Mouse (Mus musculus): Measurements from ENCODE around the gene A530084C06Rik. TPM values are rescaled to one million over a fixed set of nuclear protein-coding genes. Genes with fewer than 3 reads are reported as not detected.
A peak's percentile ranks its signal among the peaks of the same experiment; 100 is the strongest.

Gene A530084C06Rik
- polyA plus RNA-seq (2015; fragmentation: Nextera tagmentation; extraction: Ambion mirVana), result not detected in 2 replicates

GRCm38 (mm10) chr13:31558521-31559418 is at the start of gene A530084C06Rik:
TSS of gene A530084C06Rik (minus strand) at chr13:31559333.
- peak within 1 kb of the TSS; percentile 71 for H3K4me2 ChIP-seq
- H3K27ac ChIP-seq (replicated peaks), result no peak within 1 kb of the TSS
- H3K4me1 ChIP-seq (replicated peaks), result peaks cover 4% of the 10 kb centered on the region; the same call in 1 of the 2 replicates
- peak within 1 kb of the TSS; percentile 55 for H3K4me3 ChIP-seq (replicated peaks)
- no peaks in the 10 kb centered on the region for H3K36me3 ChIP-seq (replicated peaks)
- WGBS (ENCODE audit: insufficient replicate concordance), result under 1% methylated on average over 87 of the region's 88 CpGs
- no peaks in the 10 kb centered on the region for H3K9me3 ChIP-seq (replicated peaks)
- peak; percentile 19; the same call in 1 of the 2 replicates for ATAC-seq (ENCODE audit: insufficient read depth)
- peak within 1 kb of the TSS; percentile 37 for H3K9ac ChIP-seq
- H3K27me3 ChIP-seq, result peaks cover 86% of the 10 kb centered on the region

DNA sequence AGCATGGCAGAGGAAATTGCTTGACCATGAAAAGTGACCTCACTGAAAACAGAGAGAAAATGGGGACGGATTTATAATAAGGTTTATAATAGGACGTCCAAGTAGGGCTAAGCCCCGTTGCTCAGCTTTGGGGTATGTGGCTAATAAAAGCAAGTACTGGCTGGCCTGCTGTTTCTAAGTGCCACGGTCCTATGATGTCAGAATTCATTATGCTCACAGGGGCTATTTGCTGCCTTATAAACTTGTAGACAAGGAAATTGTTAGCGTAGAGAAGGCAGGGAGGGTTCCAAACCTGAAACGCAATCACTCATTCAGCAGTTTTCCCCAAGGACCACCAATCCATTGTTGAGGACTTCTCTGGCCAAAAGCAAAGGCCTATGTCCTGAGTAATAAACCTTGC is 44.8 kb upstream of the A530084C06Rik start:
- no peak overlapping the region for H3K4me2 ChIP-seq
- no peak overlapping the region for H3K9ac ChIP-seq
- no peak overlapping the region for H3K4me3 ChIP-seq (replicated peaks)
- WGBS (ENCODE audit: insufficient replicate concordance), result 68% methylated on average over 6 of the region's 6 CpGs
- H3K27ac ChIP-seq (replicated peaks), result no peak overlapping the region
- H3K9me3 ChIP-seq (replicated peaks), result no peaks in the 10 kb centered on the region
- H3K4me1 ChIP-seq (replicated peaks), result no peaks in the 10 kb centered on the region
- H3K27me3 ChIP-seq, result no peaks in the 10 kb centered on the region
- no peaks in the 10 kb centered on the region for H3K36me3 ChIP-seq (replicated peaks)
- no peak for ATAC-seq (ENCODE audit: insufficient read depth)

- H3K27me3 ChIP-seq, result no peaks in the 10 kb centered on the region
- H3K27ac ChIP-seq (replicated peaks), result no peak overlapping the region
- no peaks in the 10 kb centered on the region for H3K9me3 ChIP-seq (replicated peaks)
- ATAC-seq (ENCODE audit: insufficient read depth), result no peak
- H3K4me1 ChIP-seq (replicated peaks), result no peaks in the 10 kb centered on the region
- H3K4me3 ChIP-seq (replicated peaks), result no peak overlapping the region
- WGBS (ENCODE audit: insufficient replicate concordance), result 64% methylated on average over 5 of the region's 5 CpGs
- no peak overlapping the region for H3K4me2 ChIP-seq
- H3K36me3 ChIP-seq (replicated peaks), result no peaks in the 10 kb centered on the region
- H3K9ac ChIP-seq, result no peak overlapping the region
Observed at GRCm38 (mm10) chr13:31599576-31599975, 40.4 kb upstream of the A530084C06Rik start.

DNA sequence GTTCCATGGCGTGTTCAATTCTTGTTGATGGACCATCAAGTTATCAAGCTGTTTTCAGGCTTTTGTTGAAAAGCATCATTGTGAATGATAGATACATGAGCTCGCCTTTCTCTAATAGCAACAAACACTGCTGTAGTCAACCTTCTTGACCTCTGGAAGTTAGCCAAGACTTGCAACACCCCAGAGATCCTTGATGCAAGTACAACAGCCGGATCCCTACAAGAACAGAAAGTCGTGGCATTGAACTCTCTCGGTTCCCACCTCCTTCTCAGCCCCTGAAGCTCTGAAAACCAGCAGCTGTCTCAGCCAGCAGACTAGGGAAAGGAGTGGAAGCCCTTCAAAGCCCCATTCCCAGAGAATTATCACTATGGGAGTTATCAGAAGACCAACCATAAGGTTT is 28.2 kb upstream of the A530084C06Rik start:
- Histone ChIP-seq H3K27ac (replicated peaks) (no peak overlapping the region), H3K27me3 (no peaks in the 10 kb centered on the region), H3K4me3 (replicated peaks) (no peak overlapping the region), H3K4me2 (no peak overlapping the region), H3K9ac (no peak overlapping the region), H3K9me3 (replicated peaks) (no peaks in the 10 kb centered on the region), H3K36me3 (replicated peaks) (no peaks in the 10 kb centered on the region), H3K4me1 (replicated peaks) (no peaks in the 10 kb centered on the region)
- no peak for ATAC-seq (ENCODE audit: insufficient read depth)
- WGBS (ENCODE audit: insufficient replicate concordance), result 56% methylated on average over 5 of the region's 5 CpGs

GRCm38 (mm10) chr13:31579866-31580265 is 20.7 kb upstream of the A530084C06Rik start:
- H3K4me2 ChIP-seq, result peak overlapping the region; percentile 25; the same call in 1 of the 2 replicates
- H3K4me1 ChIP-seq (replicated peaks), result no peaks in the 10 kb centered on the region
- H3K27me3 ChIP-seq, result no peaks in the 10 kb centered on the region; the same call in 1 of the 2 replicates
- 38% methylated on average over 9 of the region's 9 CpGs for WGBS (ENCODE audit: insufficient replicate concordance)
- no peak overlapping the region for H3K27ac ChIP-seq (replicated peaks)
- H3K36me3 ChIP-seq (replicated peaks), result no peaks in the 10 kb centered on the region
- no peak overlapping the region for H3K4me3 ChIP-seq (replicated peaks)
- H3K9me3 ChIP-seq (replicated peaks), result no peaks in the 10 kb centered on the region
- no peak overlapping the region for H3K9ac ChIP-seq
- no peak for ATAC-seq (ENCODE audit: insufficient read depth)

- Histone ChIP-seq H3K36me3 (replicated peaks) (no peaks in the 10 kb centered on the region), H3K4me3 (replicated peaks) (no peak overlapping the region), H3K4me2 (no peak overlapping the region), H3K27me3 (no peaks in the 10 kb centered on the region; the same call in 1 of the 2 replicates), H3K27ac (replicated peaks) (0 out of 2 replicates have a peak overlapping the region, but pooled peaks have one; percentile 9), H3K9me3 (replicated peaks) (no peaks in the 10 kb centered on the region), H3K4me1 (replicated peaks) (no peaks in the 10 kb centered on the region), H3K9ac (no peak overlapping the region)
- WGBS (ENCODE audit: insufficient replicate concordance), result 45% methylated on average over 10 of the region's 10 CpGs
- ATAC-seq (ENCODE audit: insufficient read depth), result peak; percentile 70
Observed at GRCm38 (mm10) chr13:31578389-31578788, 19.3 kb upstream of the A530084C06Rik start.

DNA sequence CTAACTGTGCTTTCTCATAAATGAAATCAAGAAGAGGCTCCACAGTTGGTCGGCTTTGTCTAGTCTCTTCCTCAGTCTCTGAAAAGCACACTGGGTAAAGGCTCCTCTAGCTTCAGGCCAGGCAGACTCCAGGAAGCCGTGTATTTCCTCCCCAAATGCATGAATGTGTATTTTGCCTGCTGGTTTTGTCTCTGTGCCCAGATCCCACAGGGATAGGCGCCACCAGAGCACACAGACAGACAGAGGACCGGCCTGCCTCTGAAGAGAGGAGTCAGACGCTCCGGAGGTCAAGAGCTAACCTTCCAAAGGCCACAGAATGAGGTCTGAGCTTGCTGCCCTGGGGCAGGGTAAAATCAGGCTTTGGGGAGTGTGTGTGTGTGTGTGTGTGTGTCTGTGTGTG is 18.4 kb upstream of the A530084C06Rik start:
- WGBS (ENCODE audit: insufficient replicate concordance), result 32% methylated on average over 6 of the region's 6 CpGs
- Histone ChIP-seq H3K4me2 (no peak overlapping the region), H3K9ac (no peak overlapping the region), H3K4me3 (replicated peaks) (no peak overlapping the region), H3K36me3 (replicated peaks) (no peaks in the 10 kb centered on the region), H3K27ac (replicated peaks) (no peak overlapping the region), H3K27me3 (no peaks in the 10 kb centered on the region; the same call in 1 of the 2 replicates), H3K4me1 (replicated peaks) (no peaks in the 10 kb centered on the region), H3K9me3 (replicated peaks) (no peaks in the 10 kb centered on the region)
- ATAC-seq (ENCODE audit: insufficient read depth), result no peak

DNA sequence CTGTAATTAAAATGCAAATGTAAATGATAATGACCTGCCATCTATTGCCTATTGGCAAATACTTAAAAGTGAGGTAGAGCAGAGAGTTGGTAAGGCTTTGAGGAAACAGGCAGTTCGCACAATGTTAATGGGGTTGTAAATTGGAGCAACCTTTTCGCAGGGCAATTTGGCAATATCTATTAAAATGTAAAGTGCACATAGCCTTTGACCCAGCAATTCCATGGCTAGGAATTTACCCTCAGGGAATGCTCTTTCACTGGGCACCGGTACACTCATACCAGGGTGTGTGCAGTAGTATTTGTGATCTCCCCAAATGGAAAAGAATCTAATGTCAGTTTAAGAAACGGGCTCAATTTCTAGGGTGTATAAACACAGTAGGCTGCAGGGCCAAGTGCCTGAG is 17.6 kb upstream of the A530084C06Rik start:
- Histone ChIP-seq H3K9ac (no peak overlapping the region), H3K27me3 (no peaks in the 10 kb centered on the region; the same call in 1 of the 2 replicates), H3K4me1 (replicated peaks) (no peaks in the 10 kb centered on the region), H3K4me2 (no peak overlapping the region), H3K27ac (replicated peaks) (no peak overlapping the region), H3K4me3 (replicated peaks) (no peak overlapping the region), H3K9me3 (replicated peaks) (no peaks in the 10 kb centered on the region), H3K36me3 (replicated peaks) (no peaks in the 10 kb centered on the region)
- no peak for ATAC-seq (ENCODE audit: insufficient read depth)
- 57% methylated on average over 4 of the region's 4 CpGs for WGBS (ENCODE audit: insufficient replicate concordance)

DNA sequence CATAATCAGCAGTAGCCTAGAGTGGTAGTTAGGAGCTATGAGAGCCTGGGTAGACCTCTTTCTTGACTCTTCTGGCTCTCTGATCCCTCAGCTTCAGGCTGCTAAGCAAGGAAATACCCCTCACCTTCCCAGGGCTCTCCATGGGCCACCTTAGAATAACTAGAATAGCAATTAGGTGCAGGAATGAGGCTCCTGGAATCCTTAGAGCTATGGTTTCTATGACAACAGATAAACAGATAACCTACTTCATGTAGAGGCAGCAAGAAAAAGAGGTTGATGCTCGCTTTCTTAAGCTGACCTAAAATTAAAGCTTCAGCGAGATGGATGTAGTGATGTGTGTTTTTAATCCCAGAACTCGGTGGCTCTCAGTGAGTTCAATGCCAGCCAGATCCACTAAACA is 15.5 kb upstream of the A530084C06Rik start:
- Histone ChIP-seq H3K4me1 (replicated peaks) (no peaks in the 10 kb centered on the region), H3K9ac (no peak overlapping the region), H3K4me2 (no peak overlapping the region), H3K9me3 (replicated peaks) (no peaks in the 10 kb centered on the region), H3K36me3 (replicated peaks) (no peaks in the 10 kb centered on the region), H3K4me3 (replicated peaks) (no peak overlapping the region), H3K27ac (replicated peaks) (no peak overlapping the region), H3K27me3 (no peaks in the 10 kb centered on the region; the same call in 1 of the 2 replicates)
- 45% methylated on average over 3 of the region's 3 CpGs for WGBS (ENCODE audit: insufficient replicate concordance)
- no peak for ATAC-seq (ENCODE audit: insufficient read depth)

DNA sequence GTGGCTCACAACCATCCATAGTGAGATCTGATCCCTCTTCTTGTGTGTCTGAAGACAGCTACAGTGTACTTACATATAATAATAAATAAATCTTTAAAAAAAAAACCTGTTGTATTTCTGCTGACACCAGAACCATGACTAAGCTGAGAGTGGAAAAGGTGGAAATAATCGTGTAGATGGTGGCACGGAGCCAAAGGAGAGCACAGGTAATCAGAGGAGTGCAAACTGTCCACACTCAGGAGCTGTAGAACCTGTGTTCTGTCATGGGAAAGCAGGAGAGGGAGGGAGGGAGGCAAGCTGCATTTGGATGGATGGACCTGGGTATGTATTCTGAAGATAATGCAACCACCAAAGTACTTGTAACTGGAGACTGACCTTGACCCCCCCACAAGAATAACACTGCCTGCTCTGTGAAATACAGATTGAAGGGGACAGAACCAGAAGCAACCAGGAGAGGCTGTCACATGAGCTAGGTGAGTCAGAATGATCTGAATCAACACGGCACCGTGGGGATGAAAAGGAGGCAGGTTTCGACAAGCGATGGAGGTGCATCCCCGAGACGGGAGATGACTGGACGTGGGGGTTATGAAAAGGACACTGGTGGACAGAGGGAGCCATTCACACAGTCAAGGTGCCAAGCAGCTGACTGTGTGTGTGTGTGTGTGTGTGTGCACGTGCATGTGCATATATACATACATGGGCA is 13.8 kb upstream of the A530084C06Rik start:
- H3K36me3 ChIP-seq (replicated peaks), result no peaks in the 10 kb centered on the region
- H3K9me3 ChIP-seq (replicated peaks), result no peaks in the 10 kb centered on the region
- H3K27me3 ChIP-seq, result no peaks in the 10 kb centered on the region; the same call in 1 of the 2 replicates
- ATAC-seq (ENCODE audit: insufficient read depth), result no peak
- no peak overlapping the region for H3K27ac ChIP-seq (replicated peaks)
- H3K4me1 ChIP-seq (replicated peaks), result no peaks in the 10 kb centered on the region
- no peak overlapping the region for H3K4me3 ChIP-seq (replicated peaks)
- 75% methylated on average over 10 of the region's 10 CpGs for whole genome bisulfite sequencing (ENCODE audit: insufficient replicate concordance)
- no peak overlapping the region for H3K4me2 ChIP-seq
- H3K9ac ChIP-seq, result no peak overlapping the region

DNA sequence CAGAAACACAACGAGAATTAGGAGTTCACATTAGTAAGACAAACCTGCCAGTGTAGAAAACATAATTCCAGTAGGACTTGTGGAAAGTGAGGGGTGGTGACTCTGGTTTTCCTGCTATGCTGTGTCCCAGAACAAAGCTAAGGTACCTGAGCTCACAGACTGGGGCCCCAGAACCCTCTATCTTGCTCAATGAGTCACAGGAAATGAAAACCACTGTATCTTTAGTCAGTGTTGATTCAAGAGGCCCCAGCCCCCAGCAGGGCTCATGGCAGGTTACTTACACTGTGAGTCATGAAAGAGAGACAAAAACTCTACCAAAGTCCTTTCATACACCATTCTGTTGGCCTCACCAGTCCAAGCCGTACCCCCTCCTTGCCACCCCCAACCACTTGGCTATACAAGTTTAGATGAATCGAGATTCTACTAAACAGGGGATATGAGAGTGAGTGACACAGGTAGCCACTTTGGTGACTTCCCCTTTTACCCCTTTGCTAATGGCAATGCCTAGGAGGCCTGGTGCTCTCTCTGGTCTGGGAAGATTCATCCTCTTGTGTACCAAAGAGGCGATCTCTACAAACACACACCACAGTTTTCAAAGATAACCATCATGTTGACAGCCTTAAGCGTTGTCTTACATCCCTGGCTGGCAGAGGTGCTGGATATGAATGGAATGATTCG is 8.6 kb upstream of the A530084C06Rik start:
- Histone ChIP-seq H3K27ac (replicated peaks) (no peak overlapping the region), H3K4me2 (no peak overlapping the region)
- no peak for ATAC-seq (ENCODE audit: insufficient read depth)

More for the DNA sequence above, 8.6 kb upstream of the A530084C06Rik start:
- WGBS (ENCODE audit: insufficient replicate concordance), result 56% methylated on average over 6 of the region's 6 CpGs
- Histone ChIP-seq H3K4me3 (replicated peaks) (no peak overlapping the region), H3K9me3 (replicated peaks) (no peaks in the 10 kb centered on the region), H3K36me3 (replicated peaks) (no peaks in the 10 kb centered on the region), H3K4me1 (replicated peaks) (no peaks in the 10 kb centered on the region), H3K27me3 (peaks cover 12% of the 10 kb centered on the region), H3K9ac (no peak overlapping the region)

Data from liver, embryonic 15.5 days (tissue).